Mouse (Mus musculus): ENCODE data around the gene Emc8. TPM values are rescaled to one million over a fixed set of nuclear protein-coding genes. Genes with fewer than 3 reads are reported as not detected.

Gene Emc8
- polyA plus RNA-seq (2016; fragmentation: Nextera tagmentation; extraction: Ambion mirVana): 372 and 439 TPM in 2 replicates

- no peak for DNase-seq (ENCODE audit: low spot score)
- Histone ChIP-seq H3K27ac (peak within 1 kb of the TSS; percentile 96), H3K27me3 (ENCODE audit: low read depth, poor library complexity, severe bottlenecking) (no peaks in the 10 kb centered on the region), H3K4me3 (peak within 1 kb of the TSS; percentile 99), H3K4me1 (peaks cover 33% of the 10 kb centered on the region), H3K9me3 (replicated peaks) (no peaks in the 10 kb centered on the region), H3K36me3 (peaks cover 58% of the 10 kb centered on the region)
- under 1% methylated on average over 51 of the region's 51 CpGs for WGBS
Observed at GRCm38 (mm10) chr8:120668374-120668905, at the start of gene Emc8. Emc8 (minus strand) TSS chr8:120668573.

GRCm38 (mm10) chr8:120715996-120716680 lies 47.8 kb upstream of the Emc8 start:
- no peak overlapping the region for H3K27ac ChIP-seq
- H3K4me1 ChIP-seq: no peaks in the 10 kb centered on the region
- no peak overlapping the region for H3K4me3 ChIP-seq
- H3K36me3 ChIP-seq: no peaks in the 10 kb centered on the region
- peaks cover 4% of the 10 kb centered on the region; the same call in 1 of the 2 replicates for H3K27me3 ChIP-seq (ENCODE audit: low read depth, poor library complexity, severe bottlenecking)
- no peaks in the 10 kb centered on the region for H3K9me3 ChIP-seq (replicated peaks)
- no peak for DNase-seq (ENCODE audit: low spot score)
- WGBS: 81% methylated on average over 15 of the region's 15 CpGs

- 80% methylated on average over 6 of the region's 6 CpGs for WGBS
- no peak overlapping the region for H3K4me3 ChIP-seq
- DNase-seq (ENCODE audit: low spot score): no peak
- no peak overlapping the region for H3K27ac ChIP-seq
- H3K4me1 ChIP-seq: no peaks in the 10 kb centered on the region
- H3K27me3 ChIP-seq (ENCODE audit: low read depth, poor library complexity, severe bottlenecking): peaks cover 4% of the 10 kb centered on the region; the same call in 1 of the 2 replicates
- no peaks in the 10 kb centered on the region for H3K36me3 ChIP-seq
- H3K9me3 ChIP-seq (replicated peaks): no peaks in the 10 kb centered on the region
Observed at GRCm38 (mm10) chr8:120715200-120715599, 46.8 kb upstream of the Emc8 start.

- H3K27me3 ChIP-seq (ENCODE audit: low read depth, poor library complexity, severe bottlenecking): peaks cover 23% of the 10 kb centered on the region; the same call in 1 of the 2 replicates
- no peak overlapping the region for H3K27ac ChIP-seq
- WGBS: 84% methylated on average over 10 of the region's 10 CpGs
- no peak overlapping the region for H3K4me3 ChIP-seq
- DNase-seq (ENCODE audit: low spot score): no peak
- H3K9me3 ChIP-seq (replicated peaks): no peaks in the 10 kb centered on the region
- H3K36me3 ChIP-seq: no peaks in the 10 kb centered on the region
- H3K4me1 ChIP-seq: peaks cover 12% of the 10 kb centered on the region
Observed at GRCm38 (mm10) chr8:120709176-120709575, 40.8 kb upstream of the Emc8 start.

- WGBS: 80% methylated on average over 3 of the region's 3 CpGs
Observed at GRCm38 (mm10) chr8:120706193-120706592, 37.8 kb upstream of the Emc8 start.

GRCm38 (mm10) chr8:120705163-120705562 lies 36.8 kb upstream of the Emc8 start:
- H3K4me3 ChIP-seq: no peak overlapping the region
- 80% methylated on average over 15 of the region's 15 CpGs for WGBS

More at GRCm38 (mm10) chr8:120706193-120706592, 37.8 kb upstream of the Emc8 start:
- no peak for DNase-seq (ENCODE audit: low spot score)
- Histone ChIP-seq H3K36me3 (no peaks in the 10 kb centered on the region), H3K27ac (no peak overlapping the region), H3K4me3 (no peak overlapping the region), H3K27me3 (ENCODE audit: low read depth, poor library complexity, severe bottlenecking) (peaks cover 53% of the 10 kb centered on the region), H3K9me3 (replicated peaks) (no peaks in the 10 kb centered on the region), H3K4me1 (peaks cover 22% of the 10 kb centered on the region)

GRCm38 (mm10) chr8:120704203-120704602 lies 35.8 kb upstream of the Emc8 start:
- no peak for DNase-seq (ENCODE audit: low spot score)
- H3K27me3 ChIP-seq (ENCODE audit: low read depth, poor library complexity, severe bottlenecking): peaks cover 57% of the 10 kb centered on the region
- H3K4me1 ChIP-seq: peaks cover 22% of the 10 kb centered on the region
- H3K9me3 ChIP-seq (replicated peaks): no peaks in the 10 kb centered on the region
- WGBS: 25% methylated on average over 9 of the region's 9 CpGs
- no peak overlapping the region for H3K4me3 ChIP-seq
- no peaks in the 10 kb centered on the region for H3K36me3 ChIP-seq
- no peak overlapping the region for H3K27ac ChIP-seq

More at GRCm38 (mm10) chr8:120705163-120705562, 36.8 kb upstream of the Emc8 start:
- no peaks in the 10 kb centered on the region for H3K9me3 ChIP-seq (replicated peaks)
- H3K4me1 ChIP-seq: peaks cover 22% of the 10 kb centered on the region
- no peaks in the 10 kb centered on the region for H3K36me3 ChIP-seq
- no peak for DNase-seq (ENCODE audit: low spot score)
- peaks cover 57% of the 10 kb centered on the region for H3K27me3 ChIP-seq (ENCODE audit: low read depth, poor library complexity, severe bottlenecking)
- H3K27ac ChIP-seq: no peak overlapping the region

- Histone ChIP-seq H3K27ac (no peak overlapping the region), H3K4me3 (no peak overlapping the region), H3K4me1 (peaks cover 22% of the 10 kb centered on the region), H3K27me3 (ENCODE audit: low read depth, poor library complexity, severe bottlenecking) (peaks cover 49% of the 10 kb centered on the region), H3K9me3 (replicated peaks) (no peaks in the 10 kb centered on the region), H3K36me3 (no peaks in the 10 kb centered on the region)
- DNase-seq (ENCODE audit: low spot score): no peak
- 50% methylated on average over 19 of the region's 19 CpGs for WGBS
Observed at GRCm38 (mm10) chr8:120701758-120702465, 33.5 kb upstream of the Emc8 start.

GRCm38 (mm10) chr8:120700053-120700452 lies 31.7 kb upstream of the Emc8 start:
- peaks cover 43% of the 10 kb centered on the region for H3K27me3 ChIP-seq (ENCODE audit: low read depth, poor library complexity, severe bottlenecking)
- DNase-seq (ENCODE audit: low spot score): no peak
- WGBS: 89% methylated on average over 4 of the region's 4 CpGs
- H3K4me1 ChIP-seq: peaks cover 23% of the 10 kb centered on the region
- H3K9me3 ChIP-seq (replicated peaks): no peaks in the 10 kb centered on the region
- no peaks in the 10 kb centered on the region for H3K36me3 ChIP-seq
- no peak overlapping the region for H3K4me3 ChIP-seq
- 0 out of 2 replicates have a peak overlapping the region, but pooled peaks have one; percentile 5 for H3K27ac ChIP-seq

- Histone ChIP-seq H3K36me3 (no peaks in the 10 kb centered on the region), H3K4me1 (peaks cover 19% of the 10 kb centered on the region; the same call in 1 of the 2 replicates), H3K9me3 (replicated peaks) (no peaks in the 10 kb centered on the region), H3K27ac (0 out of 2 replicates have a peak overlapping the region, but pooled peaks have one; percentile 5), H3K4me3 (no peak overlapping the region), H3K27me3 (ENCODE audit: low read depth, poor library complexity, severe bottlenecking) (peaks cover 41% of the 10 kb centered on the region)
- no peak for DNase-seq (ENCODE audit: low spot score)
- 78% methylated on average over 2 of the region's 2 CpGs for WGBS
Observed at GRCm38 (mm10) chr8:120699565-120699964, 31.2 kb upstream of the Emc8 start.

- Histone ChIP-seq H3K9me3 (replicated peaks) (no peaks in the 10 kb centered on the region), H3K4me1 (peaks cover 16% of the 10 kb centered on the region), H3K27me3 (ENCODE audit: low read depth, poor library complexity, severe bottlenecking) (peaks cover 37% of the 10 kb centered on the region), H3K27ac (no peak overlapping the region), H3K36me3 (no peaks in the 10 kb centered on the region), H3K4me3 (no peak overlapping the region)
- no peak for DNase-seq (ENCODE audit: low spot score)
- whole genome bisulfite sequencing: 85% methylated on average over 6 of the region's 6 CpGs
Observed at GRCm38 (mm10) chr8:120699079-120699478, 30.7 kb upstream of the Emc8 start.

- no peaks in the 10 kb centered on the region for H3K9me3 ChIP-seq (replicated peaks)
- peaks cover 31% of the 10 kb centered on the region for H3K27me3 ChIP-seq (ENCODE audit: low read depth, poor library complexity, severe bottlenecking)
- H3K36me3 ChIP-seq: no peaks in the 10 kb centered on the region
- H3K4me3 ChIP-seq: no peak overlapping the region
- peaks cover 19% of the 10 kb centered on the region for H3K4me1 ChIP-seq
- WGBS: 90% methylated on average over 7 of the region's 7 CpGs
- no peak for DNase-seq (ENCODE audit: low spot score)
- H3K27ac ChIP-seq: no peak overlapping the region
Observed at GRCm38 (mm10) chr8:120698426-120698825, 30.1 kb upstream of the Emc8 start.

- Histone ChIP-seq H3K9me3 (replicated peaks) (no peaks in the 10 kb centered on the region), H3K4me3 (no peak overlapping the region), H3K36me3 (no peaks in the 10 kb centered on the region), H3K27ac (no peak overlapping the region), H3K4me1 (peaks cover 20% of the 10 kb centered on the region), H3K27me3 (ENCODE audit: low read depth, poor library complexity, severe bottlenecking) (peaks cover 26% of the 10 kb centered on the region)
- no peak for DNase-seq (ENCODE audit: low spot score)
Observed at GRCm38 (mm10) chr8:120697979-120698272, 29.6 kb upstream of the Emc8 start.
